Mouse (Mus musculus): Measurements from ENCODE around the gene Adgre1. TPM values are rescaled to one million over a fixed set of nuclear protein-coding genes. Genes with fewer than 3 reads are reported as not detected.

The Adgre1 gene
- total RNA-seq, 2 experiments from 2014 or later = 3.3 to 3.7 TPM

Other genes starting within 250 kb of the Adgre1 start
- not detected for gene Cd70, start 208.9 kb upstream of the Adgre1 start, total RNA-seq (2021)
- gene Tnfsf14, start 164.5 kb upstream of the Adgre1 start, total RNA-seq (2021) = not detected
- gene C3, start 130.6 kb upstream of the Adgre1 start, total RNA-seq (2021) = 1 to 10 TPM in 1 of 2 experiments, under 1 TPM in 1; 0.46 to 1.2 TPM
- gene Gpr108, start 110.2 kb upstream of the Adgre1 start, total RNA-seq (2021) = 10 to 100 TPM; 11.7 to 12.6 TPM
- 1 to 10 TPM; 5.1 to 6.1 TPM for gene Trip10, start 109.2 kb upstream of the Adgre1 start, total RNA-seq (2021)
- gene Vav1, start 79.6 kb upstream of the Adgre1 start, total RNA-seq (2021) = 1 to 10 TPM; 2.1 to 2.3 TPM
- gene Vmn2r120, start 186.8 kb downstream of the Adgre1 start, total RNA-seq (2021) = under 1 TPM in 1 of 2 experiments, not detected in 1; 0.14 TPM

Measured in left cerebral cortex, postnatal 4 days (tissue).